Mouse (Mus musculus) MEL (cell line): ENCODE measurements around the gene D17H6S53E. TPM values are rescaled to one million over a fixed set of nuclear protein-coding genes. Genes with fewer than 3 reads are reported as not detected.
A peak's percentile ranks its signal among the peaks of the same experiment; 100 is the strongest.

Experiments used
- DNase-seq: peaks from one replicate; pipeline ENCODE4 v3.0.0; 2011; ENCODE audit warnings: low read depth, low spot score
- H3K27ac ChIP-seq: 2 replicates; pipeline ENCODE4 v1.5.1; 2012; ENCODE audit warnings: low read depth, mild to moderate bottlenecking, control low read depth, low read length, moderate library complexity; ENCODE audit not compliant: control insufficient read depth
- H3K27me3 ChIP-seq, 2 experiments: fragments of 150-350 bp in 1 of 2; sonication (generic) in 1 of 2; 2 replicates each; pipeline ENCODE4 v1.6.1; 2012; ENCODE audit warnings: low read length in 2 of 2, mild to moderate bottlenecking in 2 of 2, improper control_type of control experiment in 1 of 2, moderate library complexity in 1 of 2; ENCODE audit not compliant: insufficient read depth in 2 of 2, control insufficient read depth in 1 of 2
- H3K36me3 ChIP-seq, 2 experiments: 2 replicates each; pipeline ENCODE4 v1.6.1; 2012 to 2014; ENCODE audit warnings: low read length in 2 of 2, improper control_type of control experiment in 1 of 2, inconsistent platforms in 1 of 2, mild to moderate bottlenecking in 1 of 2; ENCODE audit not compliant: insufficient read depth in 2 of 2, control insufficient read depth in 1 of 2
- H3K4me1 ChIP-seq, 2 experiments: fragments of 150-350 bp in 1 of 2; sonication (generic) in 1 of 2; 2 replicates each; pipeline ENCODE4 v1.6.1; 2012; ENCODE audit warnings: low read length in 2 of 2, improper control_type of control experiment in 1 of 2, mild to moderate bottlenecking in 1 of 2; ENCODE audit not compliant: insufficient read depth in 2 of 2, control insufficient read depth in 1 of 2
- H3K4me3 ChIP-seq, 2 experiments: fragments of 150-350 bp in 1 of 2; sonication (generic) in 1 of 2; 2 replicates each; pipeline ENCODE4 v1.5.1; 2012; ENCODE audit warnings: low read depth in 2 of 2, low read length in 2 of 2, mild to moderate bottlenecking in 2 of 2, moderate library complexity in 2 of 2, control low read depth in 1 of 2, improper control_type of control experiment in 1 of 2; ENCODE audit not compliant: control insufficient read depth in 1 of 2, insufficient read depth in 1 of 2
- H3K79me2 ChIP-seq: 2 replicates; pipeline ENCODE4 v1.6.1; 2012; ENCODE audit warnings: mild to moderate bottlenecking, low read length, moderate library complexity; ENCODE audit not compliant: control insufficient read depth, poor library complexity, insufficient read depth
- H3K9ac ChIP-seq: 2 replicates; pipeline ENCODE4 v1.6.1; 2012; ENCODE audit warnings: low read depth, mild to moderate bottlenecking, control low read depth, low read length, moderate library complexity; ENCODE audit not compliant: control insufficient read depth, poor library complexity, severe bottlenecking
- H3K9me3 ChIP-seq: fragments of 150-350 bp; sonication (generic); replicated peaks from 2 replicates; pipeline ENCODE4 v1.6.1; 2012; ENCODE audit warnings: mild to moderate bottlenecking, low read length, improper control_type of control experiment, moderate library complexity; ENCODE audit not compliant: insufficient read depth
- BHLHE40 ChIP-seq: IDR thresholded peaks from 2 replicates; pipeline ENCODE4 v1.6.1; 2012; ENCODE audit warnings: low read depth, mild to moderate bottlenecking, inconsistent platforms, low read length, improper control_type of control experiment, borderline replicate concordance
- ELF1 ChIP-seq: IDR thresholded peaks from 2 replicates; pipeline ENCODE4 v1.6.1; 2014; ENCODE audit warnings: low read depth, mild to moderate bottlenecking, inconsistent platforms, low read length, improper control_type of control experiment, moderate library complexity
- ETS1 ChIP-seq: IDR thresholded peaks from 2 replicates; pipeline ENCODE4 v1.6.1; 2012; ENCODE audit warnings: low read depth, mild to moderate bottlenecking, inconsistent platforms, low read length, improper control_type of control experiment, moderate library complexity
- GABPA ChIP-seq: IDR thresholded peaks from 2 replicates; pipeline ENCODE4 v1.6.1; 2012; ENCODE audit warnings: low read depth, mild to moderate bottlenecking, inconsistent platforms, low read length, improper control_type of control experiment, moderate library complexity
- HCFC1 ChIP-seq: IDR thresholded peaks from 2 replicates; pipeline ENCODE4 v1.6.1; 2012; ENCODE audit warnings: low read depth, mild to moderate bottlenecking, inconsistent platforms, low read length, improper control_type of control experiment, moderate library complexity
- JUND ChIP-seq: IDR thresholded peaks from 2 replicates; pipeline ENCODE4 v1.6.1; 2011; ENCODE audit warnings: low read depth, mild to moderate bottlenecking, improper control_type of control experiment, low read length
- KAT2A ChIP-seq: conservative IDR thresholded peaks from 2 replicates; pipeline ENCODE4 v1.6.1; 2012; ENCODE audit warnings: low read depth, low read length, improper control_type of control experiment, inconsistent platforms
- MEF2A ChIP-seq: IDR thresholded peaks from 2 replicates; pipeline ENCODE4 v1.6.1; 2014; ENCODE audit warnings: low read depth, mild to moderate bottlenecking, inconsistent platforms, low read length, improper control_type of control experiment; ENCODE audit not compliant: poor library complexity, insufficient replicate concordance, severe bottlenecking; ENCODE audit errors: extremely low read depth
- MXI1 ChIP-seq: IDR thresholded peaks from 2 replicates; pipeline ENCODE4 v1.6.1; 2011; ENCODE audit warnings: mild to moderate bottlenecking, low read depth, low read length, improper control_type of control experiment
- MYB ChIP-seq: IDR thresholded peaks from 2 replicates; pipeline ENCODE4 v1.6.1; 2011; ENCODE audit warnings: mild to moderate bottlenecking, low read depth, low read length, improper control_type of control experiment
- MYC ChIP-seq: IDR thresholded peaks from 2 replicates; pipeline ENCODE4 v1.6.1; 2011; ENCODE audit warnings: low read depth, mild to moderate bottlenecking, low read length, improper control_type of control experiment, moderate library complexity
- POLR2A ChIP-seq, 2 experiments: IDR thresholded peaks; 2 replicates each; pipeline ENCODE4 v1.6.1; 2011 to 2012; ENCODE audit warnings: low read length in 2 of 2, mild to moderate bottlenecking in 2 of 2, control low read depth in 1 of 2, improper control_type of control experiment in 1 of 2, low read depth in 1 of 2, moderate library complexity in 1 of 2; ENCODE audit not compliant: control insufficient read depth in 1 of 2, insufficient read depth in 1 of 2, poor library complexity in 1 of 2
- POLR2AphosphoS2 ChIP-seq: IDR thresholded peaks from 2 replicates; pipeline ENCODE4 v1.6.1; 2011; ENCODE audit warnings: low read length, improper control_type of control experiment
- RAD21 ChIP-seq: IDR thresholded peaks from 2 replicates; pipeline ENCODE4 v1.6.1; 2011; ENCODE audit warnings: mild to moderate bottlenecking, low read depth, low read length, improper control_type of control experiment
- RCOR1 ChIP-seq: IDR thresholded peaks from 2 replicates; pipeline ENCODE4 v1.6.1; 2012; ENCODE audit warnings: low read depth, mild to moderate bottlenecking, inconsistent platforms, low read length, improper control_type of control experiment
- SIN3A ChIP-seq: IDR thresholded peaks from 2 replicates; pipeline ENCODE4 v1.6.1; 2012; ENCODE audit warnings: low read length, improper control_type of control experiment, inconsistent platforms
- SMC3 ChIP-seq: IDR thresholded peaks from 2 replicates; pipeline ENCODE4 v1.6.1; 2011; ENCODE audit warnings: low read depth, low read length, improper control_type of control experiment
- UBTF ChIP-seq: IDR thresholded peaks from 2 replicates; pipeline ENCODE4 v1.6.1; 2012; ENCODE audit warnings: low read depth, mild to moderate bottlenecking, inconsistent platforms, low read length, improper control_type of control experiment, moderate library complexity, borderline replicate concordance; ENCODE audit not compliant: insufficient read depth
- USF2 ChIP-seq, 2 experiments: IDR thresholded peaks; 2 replicates each; pipeline ENCODE4 v1.6.1; 2011 to 2012; ENCODE audit warnings: improper control_type of control experiment in 2 of 2, low read length in 2 of 2, borderline replicate concordance in 1 of 2, inconsistent platforms in 1 of 2, low read depth in 1 of 2, mild to moderate bottlenecking in 1 of 2; ENCODE audit not compliant: insufficient read depth in 1 of 2
- ZC3H11A ChIP-seq: IDR thresholded peaks from 2 replicates; pipeline ENCODE4 v1.6.1; 2012; ENCODE audit warnings: low read depth, mild to moderate bottlenecking, inconsistent platforms, low read length, improper control_type of control experiment
- ZMIZ1 ChIP-seq: IDR thresholded peaks from 2 replicates; pipeline ENCODE4 v1.6.1; 2012; ENCODE audit warnings: low read depth, mild to moderate bottlenecking, inconsistent platforms, low read length, improper control_type of control experiment, moderate library complexity
- polyA plus RNA-seq, 2 experiments: library from polyadenylated mRNA; stranded (reverse) in 1 of 2; unstranded in 1 of 2; fragments of >175 nt in 1 of 2; fragments of >200 nt in 1 of 2; gene quantifications; 2 replicates each; pipeline versions ENCODE4 v1.2.1 to v1.2.4; 2012; ENCODE audit warnings: low replicate concordance in 2 of 2, low read depth in 1 of 2; ENCODE audit not compliant: insufficient read length in 2 of 2, insufficient read depth in 1 of 2, missing spikeins in 1 of 2
- total RNA-seq: library from RNA; depleted of rRNA; stranded (reverse); fragments of 300-350 nt; gene quantifications from 2 replicates; pipeline ENCODE4 v1.2.3, GENCODE M21; 2012

Gene D17H6S53E
- total and polyA plus RNA-seq, 3 experiments = 11.6 to 13.6 TPM; not detected in 1

- no peaks in the 10 kb centered on the region for H3K27me3 ChIP-seq
Observed at GRCm38 (mm10) chr17:35147922-35148639, 21.9 kb downstream of the D17H6S53E start.

GRCm38 (mm10) chr17:35152121-35152520 is 25.9 kb downstream of the D17H6S53E start:
- no peak for DNase-seq
- Histone ChIP-seq H3K4me1 (no peaks in the 10 kb centered on the region), H3K4me3 (no peak overlapping the region), H3K9me3 (no peaks in the 10 kb centered on the region), H3K36me3 (peaks cover 7 to 12% of the 10 kb centered on the region in 2 experiments), H3K27me3 (no peaks in the 10 kb centered on the region), H3K9ac (no peak overlapping the region), H3K27ac (no peak overlapping the region), H3K79me2 (peaks cover 12% of the 10 kb centered on the region; the same call in 1 of the 2 replicates)
- TF ChIP-seq RAD21 = no peak
- TF ChIP-seq SIN3A = no peak

More at GRCm38 (mm10) chr17:35147922-35148639, 21.9 kb downstream of the D17H6S53E start:
- H3K4me3 ChIP-seq = no peak overlapping the region
- H3K4me1 ChIP-seq = no peaks in the 10 kb centered on the region
- peaks cover 7 to 8% of the 10 kb centered on the region in 2 experiments for H3K36me3 ChIP-seq
- H3K27ac ChIP-seq = no peak overlapping the region
- TF ChIP-seq MYB (no peak), BHLHE40 (no peak), MEF2A (no peak), MXI1 (no peak), MYC (no peak), RCOR1 (no peak), SMC3 (no peak), UBTF (no peak), ETS1 (no peak), KAT2A (no peak), ZC3H11A (no peak), GABPA (no peak), HCFC1 (no peak), ELF1 (no peak), USF2 (IDR thresholded peaks at IDR 0.05; ENCODE audit: borderline replicate concordance in 1 of 2, insufficient read depth in 1 of 2, low read depth in 1 of 2, low read length in 2 of 2) (no peak), JUND (no peak), POLR2AphosphoS2 (peak; percentile 86), ZMIZ1 (peak; percentile 45; the same call in 1 of the 2 replicates), POLR2A (IDR thresholded peaks at IDR 0.05; ENCODE audit: control insufficient read depth in 1 of 2, insufficient read depth in 1 of 2, low read depth in 1 of 2, low read length in 2 of 2, poor library complexity in 1 of 2) (peak in 1 of 2 experiments; percentile 65; a peak in 2 of 4 replicates)
- TF ChIP-seq, all 39 proteins: peak for 3
- peaks cover 1% of the 10 kb centered on the region; the same call in 1 of the 2 replicates for H3K79me2 ChIP-seq
- peak; percentile 39 for DNase-seq
- no peak overlapping the region for H3K9ac ChIP-seq
- no peaks in the 10 kb centered on the region for H3K9me3 ChIP-seq
